Mouse (Mus musculus): ENCODE results near the gene Cacna2d2. TPM values are rescaled to one million over a fixed set of nuclear protein-coding genes. Genes with fewer than 3 reads are reported as not detected.
A peak's percentile ranks its signal among the peaks of the same experiment; 100 is the strongest.

Gene Cacna2d2
- total and polyA plus RNA-seq, 3 experiments, result 0.67 TPM; not detected in 2

DNA sequence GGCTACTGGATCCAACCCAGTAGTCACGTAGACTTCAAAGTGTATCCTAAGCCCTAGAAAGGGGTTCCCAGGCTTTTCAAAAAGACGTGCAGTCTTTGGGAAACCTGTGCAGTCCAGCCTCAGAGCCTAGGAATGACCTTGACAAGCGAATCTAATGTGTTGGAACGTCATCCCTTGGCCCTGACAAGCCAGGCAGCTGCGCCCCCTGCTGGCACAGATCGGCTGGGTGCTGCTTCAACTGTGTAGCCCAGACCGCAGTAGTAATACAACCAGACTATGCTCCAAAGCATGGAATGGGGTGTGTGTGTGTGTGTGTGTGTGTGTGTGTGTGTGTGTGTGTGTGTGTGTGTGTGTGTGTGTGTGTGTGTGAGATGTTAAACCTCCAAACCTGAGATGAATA is 64.1 kb downstream of the Cacna2d2 start (continued):
- TF ChIP-seq ZC3H11A (IDR thresholded peaks at IDR 0.05; ENCODE audit: low read depth, low read length), result peak; percentile 37
- TF ChIP-seq CHD2 (IDR thresholded peaks at IDR 0.05; ENCODE audit: low read length), result no peak
- TF ChIP-seq USF2 (IDR thresholded peaks at IDR 0.05; ENCODE audit: borderline replicate concordance in 1 of 2, insufficient read depth in 1 of 2, low read depth in 1 of 2, low read length in 2 of 2), result no peak

DNA sequence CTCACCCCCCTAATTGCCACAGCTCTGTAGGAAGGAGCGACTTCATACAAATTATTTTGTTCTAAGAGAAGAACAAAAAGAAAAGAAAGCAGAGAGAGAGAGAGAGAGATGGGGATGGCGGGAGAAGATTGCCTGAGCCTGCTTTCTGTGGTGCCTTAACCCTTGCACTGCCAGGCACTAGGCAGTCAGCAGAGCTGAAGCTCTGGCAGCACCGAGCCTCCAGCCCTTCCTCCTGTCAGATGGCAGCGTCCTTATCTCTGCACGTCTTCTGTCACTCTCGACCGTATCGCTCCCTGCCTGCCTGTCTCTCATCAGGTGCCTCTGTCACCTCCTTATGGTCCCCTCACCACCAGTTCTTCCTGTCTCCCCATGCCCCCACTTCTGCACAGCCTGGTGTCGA is 64.7 kb downstream of the Cacna2d2 start:
- Histone ChIP-seq H3K9ac (ENCODE audit: control insufficient read depth, low read depth, low read length, poor library complexity, severe bottlenecking) (no peak overlapping the region), H3K27me3 (ENCODE audit: control insufficient read depth in 1 of 2, insufficient read depth in 2 of 2, low read length in 2 of 2) (peaks cover 0 to 6% of the 10 kb centered on the region in 2 experiments; a peak in 2 of 4 replicates), H3K4me3 (ENCODE audit: control insufficient read depth in 1 of 2, insufficient read depth in 1 of 2, low read depth in 2 of 2, low read length in 2 of 2) (no peak overlapping the region), H3K79me2 (ENCODE audit: control insufficient read depth, insufficient read depth, low read length, poor library complexity) (no peaks in the 10 kb centered on the region), H3K4me1 (ENCODE audit: control insufficient read depth in 1 of 2, insufficient read depth in 2 of 2, low read length in 2 of 2) (no peaks in the 10 kb centered on the region), H3K9me3 (replicated peaks; ENCODE audit: insufficient read depth, low read length) (no peaks in the 10 kb centered on the region), H3K36me3 (ENCODE audit: control insufficient read depth in 1 of 2, insufficient read depth in 2 of 2, low read length in 2 of 2) (no peaks in the 10 kb centered on the region), H3K27ac (ENCODE audit: control insufficient read depth, low read depth, low read length) (no peak overlapping the region)
- TF ChIP-seq TAL1 (IDR thresholded peaks at IDR 0.05; ENCODE audit: low read length), result peak; percentile 42
- TF ChIP-seq TCF12 (IDR thresholded peaks at IDR 0.05; ENCODE audit: low read depth, low read length), result peak; percentile 24; the same call in 1 of the 2 replicates
- TF ChIP-seq POLR2AphosphoS5 (IDR thresholded peaks at IDR 0.05; ENCODE audit: borderline replicate concordance, low read depth, low read length), result no peak
- no peak for TF ChIP-seq MAX (IDR thresholded peaks at IDR 0.05; ENCODE audit: low read length)
- peak; percentile 26 for DNase-seq (ENCODE audit: low read depth, low spot score)

DNA sequence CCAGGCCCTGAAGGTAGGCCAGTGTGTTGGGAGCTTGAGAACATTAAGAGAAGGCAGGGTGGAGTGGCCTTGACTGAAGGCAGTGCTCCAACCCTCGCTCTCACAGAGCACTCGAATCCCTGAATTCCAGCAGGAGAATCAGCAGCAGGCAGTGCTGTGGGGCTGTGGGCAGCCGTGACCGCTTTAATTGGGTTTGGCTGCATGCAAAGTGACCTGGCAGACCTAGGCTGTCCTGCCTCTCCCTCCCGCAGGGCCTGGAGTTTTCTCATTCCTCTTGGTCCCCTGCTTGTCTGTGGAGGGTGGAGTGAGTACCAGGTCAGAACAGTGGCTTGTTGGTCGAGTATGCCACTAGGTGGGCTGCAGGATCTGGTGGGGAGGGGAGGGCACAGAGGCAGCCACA is 66.2 kb downstream of the Cacna2d2 start:
- no peak for DNase-seq (ENCODE audit: low read depth, low spot score)
- Histone ChIP-seq H3K36me3 (ENCODE audit: control insufficient read depth in 1 of 2, insufficient read depth in 2 of 2, low read length in 2 of 2) (no peaks in the 10 kb centered on the region), H3K79me2 (ENCODE audit: control insufficient read depth, insufficient read depth, low read length, poor library complexity) (no peaks in the 10 kb centered on the region), H3K4me3 (ENCODE audit: control insufficient read depth in 1 of 2, insufficient read depth in 1 of 2, low read depth in 2 of 2, low read length in 2 of 2) (no peak overlapping the region), H3K9ac (ENCODE audit: control insufficient read depth, low read depth, low read length, poor library complexity, severe bottlenecking) (no peak overlapping the region), H3K27ac (ENCODE audit: control insufficient read depth, low read depth, low read length) (no peak overlapping the region), H3K4me1 (ENCODE audit: control insufficient read depth in 1 of 2, insufficient read depth in 2 of 2, low read length in 2 of 2) (no peaks in the 10 kb centered on the region), H3K9me3 (replicated peaks; ENCODE audit: insufficient read depth, low read length) (no peaks in the 10 kb centered on the region), H3K27me3 (ENCODE audit: control insufficient read depth in 1 of 2, insufficient read depth in 2 of 2, low read length in 2 of 2) (peaks cover 5 to 11% of the 10 kb centered on the region in 2 experiments; a peak in 2 of 4 replicates)
- TF ChIP-seq POLR2AphosphoS2 (IDR thresholded peaks at IDR 0.05; ENCODE audit: low read length), result no peak
- TF ChIP-seq RCOR1 (IDR thresholded peaks at IDR 0.05; ENCODE audit: low read depth, low read length), result no peak
- no peak for TF ChIP-seq MXI1 (IDR thresholded peaks at IDR 0.05; ENCODE audit: low read depth, low read length)

DNA sequence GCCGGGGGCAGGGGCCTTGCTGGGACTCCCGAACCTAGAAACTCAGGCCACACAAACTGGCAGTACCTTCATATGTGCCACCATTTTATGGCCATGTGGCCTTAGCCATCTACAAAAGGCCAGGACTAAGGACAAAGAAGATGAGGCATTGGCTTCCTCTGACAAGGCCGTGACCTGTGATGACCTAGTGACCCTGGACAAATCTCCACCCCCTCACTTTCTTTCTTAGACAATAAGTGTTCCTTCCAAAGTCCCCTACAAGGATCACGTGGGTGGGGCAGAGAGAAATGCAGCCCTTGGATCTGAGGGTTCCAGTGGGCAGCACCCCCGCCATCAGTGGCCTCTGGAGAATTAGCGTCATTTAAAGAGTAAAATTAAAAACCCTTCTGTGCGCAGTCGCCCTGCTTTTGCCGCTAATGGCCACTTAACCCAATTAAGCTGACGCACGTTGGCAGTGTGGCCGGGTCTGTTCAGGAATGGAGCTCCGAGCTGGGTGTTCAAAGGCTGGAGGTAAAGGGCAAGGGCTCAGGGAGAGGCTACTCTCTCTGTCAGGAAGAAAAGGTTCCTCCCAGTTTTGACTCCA is 69.9 kb downstream of the Cacna2d2 start:
- no peaks in the 10 kb centered on the region for H3K36me3 ChIP-seq (ENCODE audit: control insufficient read depth in 1 of 2, insufficient read depth in 2 of 2, low read length in 2 of 2)
- no peaks in the 10 kb centered on the region for H3K79me2 ChIP-seq (ENCODE audit: control insufficient read depth, insufficient read depth, low read length, poor library complexity)
- TF ChIP-seq USF2 (IDR thresholded peaks at IDR 0.05; ENCODE audit: borderline replicate concordance in 1 of 2, insufficient read depth in 1 of 2, low read depth in 1 of 2, low read length in 2 of 2), result no peak
- no peak for TF ChIP-seq RAD21 (IDR thresholded peaks at IDR 0.05; ENCODE audit: low read depth, low read length)
- TF ChIP-seq MEF2A (IDR thresholded peaks at IDR 0.05; ENCODE audit: extremely low read depth, insufficient replicate concordance, low read depth, low read length, poor library complexity, severe bottlenecking), result no peak
- TF ChIP-seq MYB (IDR thresholded peaks at IDR 0.05; ENCODE audit: low read depth, low read length), result no peak
- TF ChIP-seq POLR2A (IDR thresholded peaks at IDR 0.05; ENCODE audit: control insufficient read depth in 1 of 2, insufficient read depth in 1 of 2, low read depth in 1 of 2, low read length in 2 of 2, poor library complexity in 1 of 2), result no peak
- no peak for TF ChIP-seq JUND (IDR thresholded peaks at IDR 0.05; ENCODE audit: low read depth, low read length)
- no peak for TF ChIP-seq ZC3H11A (IDR thresholded peaks at IDR 0.05; ENCODE audit: low read depth, low read length)
- TF ChIP-seq CTCF (IDR thresholded peaks at IDR 0.05 in 2 of 3, conservative IDR thresholded peaks at IDR 0.05 in 1 of 3; ENCODE audit: control insufficient read depth in 1 of 3, insufficient read depth in 1 of 3, low read depth in 2 of 3, low read length in 3 of 3, poor library complexity in 1 of 3, severe bottlenecking in 1 of 3), result no peak
- TF ChIP-seq MAZ (IDR thresholded peaks at IDR 0.05; ENCODE audit: low read depth, low read length), result no peak
- no peak for TF ChIP-seq TCF12 (IDR thresholded peaks at IDR 0.05; ENCODE audit: low read depth, low read length)
- no peak for TF ChIP-seq EP300 (IDR thresholded peaks at IDR 0.05; ENCODE audit: low read depth in 1 of 2, low read length in 2 of 2)
- TF ChIP-seq KAT2A (conservative IDR thresholded peaks at IDR 0.05; ENCODE audit: low read depth, low read length), result no peak
- no peak overlapping the region for H3K9ac ChIP-seq (ENCODE audit: control insufficient read depth, low read depth, low read length, poor library complexity, severe bottlenecking)
- no peaks in the 10 kb centered on the region for H3K9me3 ChIP-seq (replicated peaks; ENCODE audit: insufficient read depth, low read length)
- DNase-seq (ENCODE audit: low read depth, low spot score), result no peak
- no peak overlapping the region for H3K4me3 ChIP-seq (ENCODE audit: control insufficient read depth in 1 of 2, insufficient read depth in 1 of 2, low read depth in 2 of 2, low read length in 2 of 2)
- H3K4me1 ChIP-seq (ENCODE audit: control insufficient read depth in 1 of 2, insufficient read depth in 2 of 2, low read length in 2 of 2), result no peaks in the 10 kb centered on the region
- H3K27ac ChIP-seq (ENCODE audit: control insufficient read depth, low read depth, low read length), result no peak overlapping the region
- H3K27me3 ChIP-seq (ENCODE audit: control insufficient read depth in 1 of 2, insufficient read depth in 2 of 2, low read length in 2 of 2), result peaks cover 5 to 14% of the 10 kb centered on the region in 2 experiments; a peak in 2 of 4 replicates
